Mouse (Mus musculus) neutrophil, adult 5-6 weeks (primary cell): ENCODE measurements around the gene Cdc7. TPM values are rescaled to one million over a fixed set of nuclear protein-coding genes. Genes with fewer than 3 reads are reported as not detected.

ENCODE experiments used
- ATAC-seq: fragments of 151-379, 151-347 bp; 2 replicates; pipeline ENCODE4 v1.8.0; 2017; ENCODE audit warnings: mild to moderate bottlenecking, moderate TSS enrichment; ENCODE audit not compliant: insufficient number of reproducible peaks, poor library complexity, low FRiP score, severe bottlenecking; ENCODE audit errors: extremely low read depth
- total RNA-seq: library from RNA; stranded (forward); fragments of 200-1000 nt; gene quantifications from 2 replicates; pipeline ENCODE4 v1.2.3, GENCODE M21; 2017

Cdc7 gene
- total RNA-seq, 1 experiment from 2014 or later = 18.7 TPM

DNA sequence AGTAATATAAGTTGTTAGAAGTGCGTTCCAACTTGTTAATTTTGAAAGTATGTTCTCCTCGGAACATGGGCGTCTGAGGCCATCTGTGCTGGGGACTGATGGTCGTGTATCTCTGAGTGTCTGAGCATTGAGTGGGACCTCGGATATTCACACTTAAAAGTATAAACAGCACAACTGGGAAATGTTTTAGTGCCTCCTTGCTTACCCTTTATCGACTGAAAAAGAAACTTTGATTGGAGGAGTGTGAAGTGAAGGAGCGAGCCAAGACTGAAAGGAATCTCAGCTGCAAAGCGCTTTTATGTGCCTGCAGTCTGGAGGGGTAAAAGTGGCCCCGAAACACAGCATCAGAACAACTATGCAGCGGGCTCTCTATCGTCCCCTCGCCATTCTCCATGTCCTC is 25.7 kb downstream of the Cdc7 start:
- no peak for ATAC-seq

DNA sequence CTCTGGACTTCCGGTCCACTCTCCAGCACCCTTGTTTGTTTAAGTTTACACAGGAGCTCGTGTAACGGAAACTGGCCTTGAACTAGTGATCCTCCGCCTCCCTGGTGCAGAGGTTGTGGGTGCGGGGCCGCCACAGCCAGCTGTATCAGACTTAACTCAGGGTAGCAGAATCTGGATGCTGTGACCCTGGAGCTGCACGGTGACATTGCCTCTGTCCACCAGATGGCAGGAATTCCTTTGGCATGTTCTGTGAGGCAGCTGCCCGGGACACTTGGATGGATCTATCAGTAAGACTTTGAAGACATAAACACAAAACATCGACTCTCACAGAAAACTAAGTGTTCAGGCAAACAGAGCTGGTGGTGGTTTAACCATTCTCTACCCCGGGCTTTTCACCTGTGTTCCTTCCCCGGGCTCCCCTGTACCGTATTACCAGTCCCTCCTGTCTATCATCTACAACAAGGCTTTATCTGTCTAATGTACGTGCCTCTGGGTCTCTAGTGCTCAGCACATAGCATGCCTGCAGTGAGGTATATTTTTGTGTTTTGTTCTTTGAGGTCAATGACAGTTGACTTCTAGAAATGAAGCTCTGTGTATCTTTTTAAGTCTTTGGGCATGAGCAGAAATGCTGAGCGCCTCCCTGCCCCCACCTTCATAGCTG is 26.6 kb downstream of the Cdc7 start:
- ATAC-seq = peak; percentile 60; the same call in 1 of the 2 replicates

DNA sequence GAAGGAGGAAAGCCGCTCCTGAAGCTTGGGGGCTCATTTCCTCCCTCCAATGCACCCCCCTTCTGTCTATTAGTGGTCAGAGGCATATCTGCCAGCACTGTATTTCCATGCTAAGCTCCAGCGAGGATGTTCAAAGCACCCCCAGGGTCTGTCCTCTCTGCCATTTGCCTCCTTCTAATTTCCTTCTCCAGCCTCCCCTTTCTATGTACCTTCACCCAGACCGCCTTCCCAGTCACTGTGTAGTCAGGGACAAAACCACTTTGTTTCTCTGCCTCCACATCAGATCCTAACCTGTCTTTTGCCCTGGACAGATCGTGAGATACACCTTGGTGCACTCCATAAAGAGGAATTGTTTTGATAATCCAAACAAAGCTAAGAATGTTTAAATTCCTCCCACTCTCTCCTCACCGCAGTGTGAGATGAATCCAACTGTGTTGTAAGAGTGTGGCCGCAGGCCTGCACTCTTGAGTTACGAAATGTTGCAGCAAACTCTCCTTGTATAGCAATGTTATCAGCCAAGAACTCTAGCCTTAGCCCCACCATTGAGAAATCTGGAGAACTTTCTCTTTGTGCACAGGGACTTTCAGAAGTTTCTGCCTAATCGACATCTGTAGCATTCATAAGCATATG is 27.3 kb downstream of the Cdc7 start:
- no peak for ATAC-seq

DNA sequence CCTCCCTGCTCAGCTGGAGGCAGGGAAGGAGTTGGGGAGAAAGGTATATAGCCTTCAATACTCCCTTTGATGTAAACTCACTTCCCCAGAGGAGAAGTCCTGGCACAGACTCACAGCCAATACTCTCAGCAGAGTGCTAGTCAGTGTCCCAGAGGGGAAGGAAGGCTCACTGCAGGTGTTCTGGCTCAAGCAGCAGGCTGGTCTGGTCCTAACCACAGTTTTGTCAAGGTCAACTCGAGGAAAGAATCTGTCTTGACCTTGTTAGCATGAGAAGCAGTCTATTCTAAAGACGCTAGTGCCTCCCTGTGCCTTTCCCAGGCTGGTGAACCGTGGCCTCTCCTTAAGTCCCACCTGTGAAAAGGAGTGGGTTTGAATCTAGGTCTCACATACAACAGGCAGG is 30.6 kb downstream of the Cdc7 start:
- no peak for ATAC-seq

DNA sequence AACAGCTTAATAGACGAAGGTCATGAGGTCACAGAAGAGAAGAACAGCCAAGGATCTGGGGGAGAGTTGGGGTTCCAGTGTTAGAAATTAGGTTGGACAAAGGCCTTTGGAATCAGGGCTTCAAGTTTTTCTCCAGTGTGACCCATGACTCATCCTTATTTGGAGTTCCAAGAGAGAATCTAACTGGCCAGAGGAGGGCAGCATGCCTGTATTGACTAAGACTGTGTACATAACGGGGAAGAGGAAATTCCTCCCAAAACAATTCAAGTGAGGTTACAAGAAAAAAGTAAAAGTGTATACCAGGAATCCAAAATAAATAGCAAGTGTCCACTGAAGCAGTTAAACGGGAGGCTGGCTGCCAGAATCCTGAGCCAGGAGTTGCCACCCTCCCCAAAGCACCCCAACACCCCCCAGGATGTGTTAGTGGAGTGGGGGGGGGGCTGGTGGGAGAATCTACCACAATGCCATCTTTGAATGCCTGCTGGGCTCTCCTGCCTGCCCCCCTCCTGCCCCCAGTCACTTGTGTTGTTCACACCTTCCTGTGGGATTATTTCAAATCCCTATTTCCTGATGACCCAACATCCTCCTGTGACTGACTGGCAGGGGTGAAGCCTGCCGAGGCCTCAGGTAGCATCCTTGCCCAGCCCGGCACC is 31.9 kb downstream of the Cdc7 start:
- ATAC-seq = no peak

DNA sequence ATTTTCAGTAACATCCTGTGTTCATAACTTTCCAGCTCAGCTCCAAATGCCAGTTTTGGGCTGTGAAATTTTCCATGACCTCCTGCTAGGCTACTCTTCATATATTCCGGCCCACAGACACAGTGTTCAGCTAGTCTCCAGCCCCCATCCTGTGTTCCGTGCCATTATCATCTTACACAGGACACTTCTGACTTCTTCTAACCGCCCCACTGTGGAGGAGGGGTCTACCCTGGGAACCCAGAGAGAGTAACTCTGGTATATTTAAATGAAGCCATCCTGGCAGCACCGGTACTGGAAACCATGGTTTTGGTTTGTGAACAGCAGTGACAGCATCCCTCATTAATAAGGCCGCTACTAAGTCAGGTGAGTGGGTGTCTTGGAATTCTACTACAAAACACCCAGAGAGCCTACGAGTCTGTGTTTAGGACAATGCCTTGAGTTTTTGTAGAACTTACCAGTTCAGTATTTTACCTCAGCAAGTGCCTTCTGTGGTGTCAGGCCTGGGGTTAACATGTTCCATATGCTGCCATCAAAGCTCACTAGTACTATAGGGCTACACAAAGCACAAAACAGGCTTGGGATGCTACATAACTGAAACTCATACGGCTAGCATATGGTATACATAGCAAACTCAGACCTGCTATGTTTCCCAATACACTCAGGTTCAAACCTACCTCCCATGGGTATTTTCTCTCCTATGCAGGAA is 32.6 kb downstream of the Cdc7 start:
- no peak for ATAC-seq

DNA sequence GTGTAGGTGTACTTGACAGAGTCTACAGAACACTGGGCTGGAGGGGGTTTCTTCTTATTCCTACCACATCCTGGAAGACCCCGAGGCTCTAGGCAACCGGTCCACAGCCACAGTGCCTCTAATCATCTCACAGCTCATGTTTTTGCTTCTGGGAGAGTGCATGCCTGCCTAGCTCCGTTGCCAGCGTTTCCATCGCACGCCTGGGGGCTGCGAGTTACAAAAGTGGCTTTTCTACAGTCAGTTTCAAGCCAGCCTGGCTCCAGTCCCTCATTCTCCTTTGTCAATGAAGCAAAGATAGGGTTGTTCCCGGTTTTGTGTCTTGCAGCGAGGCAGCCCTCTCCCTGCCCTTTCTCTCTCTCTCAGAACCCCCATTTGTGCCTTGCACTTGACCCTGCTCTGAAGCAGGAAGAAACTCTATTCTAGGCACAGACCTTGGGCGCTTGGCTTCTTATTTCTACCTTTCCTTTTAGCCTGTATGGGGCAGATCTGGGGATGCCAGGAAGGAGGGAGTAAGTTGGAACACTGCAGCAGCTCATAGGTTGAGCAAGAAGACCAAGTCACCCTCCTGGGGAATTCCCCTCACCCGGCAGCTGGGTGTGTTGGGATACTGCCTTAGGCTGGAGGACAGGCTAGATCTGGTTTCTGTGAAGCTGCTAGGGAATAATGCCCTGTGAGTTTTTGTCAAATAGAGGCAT is 37.4 kb downstream of the Cdc7 start:
- no peak for ATAC-seq

DNA sequence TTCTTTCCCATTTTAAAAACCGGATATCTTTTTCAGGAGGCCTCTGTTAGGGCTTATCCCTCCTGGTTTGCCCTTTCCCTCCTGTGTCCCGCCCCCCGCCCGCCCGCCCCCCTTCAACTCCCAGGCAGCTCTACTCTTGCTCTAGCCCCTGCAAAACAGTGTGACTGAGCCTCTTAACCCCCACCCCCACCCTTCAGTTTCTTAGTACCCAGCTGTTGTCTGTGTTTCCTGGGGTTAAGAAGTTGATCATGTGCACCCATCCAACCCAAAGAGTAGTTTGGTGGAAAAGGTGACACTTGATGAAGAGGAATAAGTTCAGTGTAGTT is 37.9 kb downstream of the Cdc7 start:
- no peak for ATAC-seq

DNA sequence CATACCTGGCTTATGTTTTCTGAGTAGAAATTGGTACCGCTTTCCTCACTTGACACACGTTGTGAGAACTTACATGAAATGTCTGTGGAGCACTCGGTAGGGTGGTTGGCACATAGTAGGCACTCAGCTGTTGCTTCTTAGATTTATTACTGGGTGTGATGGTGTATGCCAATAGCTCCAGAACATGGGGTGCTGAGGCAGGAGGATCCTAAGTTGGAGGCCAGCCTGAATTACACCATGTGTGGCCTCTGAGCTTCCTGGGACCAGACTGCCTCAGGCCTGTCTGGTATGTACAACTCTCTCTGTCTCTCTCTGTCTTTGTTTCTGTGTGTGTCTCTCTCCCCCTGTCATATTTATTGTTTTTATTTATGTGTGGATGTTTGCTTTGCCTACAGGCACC is 45.6 kb downstream of the Cdc7 start:
- no peak for ATAC-seq

DNA sequence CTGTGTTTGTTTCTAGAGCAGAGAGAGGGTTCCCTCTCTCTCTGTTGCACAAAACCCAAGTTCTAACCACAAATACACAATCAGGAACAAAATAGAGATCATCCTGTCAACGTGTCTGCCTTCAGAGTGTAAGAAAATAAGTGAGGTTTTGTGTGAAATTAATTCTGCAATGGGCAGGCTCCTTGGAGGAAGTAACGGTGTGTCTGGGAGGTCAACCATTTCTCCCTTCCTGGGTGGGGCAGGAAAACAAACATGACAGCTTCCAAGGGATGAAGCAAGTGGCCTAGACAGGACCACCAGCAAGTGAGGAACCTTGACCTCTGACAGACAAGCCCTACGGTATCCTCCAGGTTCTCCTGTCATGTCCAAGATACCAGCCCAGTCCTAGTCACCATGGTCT is 46.2 kb downstream of the Cdc7 start:
- ATAC-seq = no peak

DNA sequence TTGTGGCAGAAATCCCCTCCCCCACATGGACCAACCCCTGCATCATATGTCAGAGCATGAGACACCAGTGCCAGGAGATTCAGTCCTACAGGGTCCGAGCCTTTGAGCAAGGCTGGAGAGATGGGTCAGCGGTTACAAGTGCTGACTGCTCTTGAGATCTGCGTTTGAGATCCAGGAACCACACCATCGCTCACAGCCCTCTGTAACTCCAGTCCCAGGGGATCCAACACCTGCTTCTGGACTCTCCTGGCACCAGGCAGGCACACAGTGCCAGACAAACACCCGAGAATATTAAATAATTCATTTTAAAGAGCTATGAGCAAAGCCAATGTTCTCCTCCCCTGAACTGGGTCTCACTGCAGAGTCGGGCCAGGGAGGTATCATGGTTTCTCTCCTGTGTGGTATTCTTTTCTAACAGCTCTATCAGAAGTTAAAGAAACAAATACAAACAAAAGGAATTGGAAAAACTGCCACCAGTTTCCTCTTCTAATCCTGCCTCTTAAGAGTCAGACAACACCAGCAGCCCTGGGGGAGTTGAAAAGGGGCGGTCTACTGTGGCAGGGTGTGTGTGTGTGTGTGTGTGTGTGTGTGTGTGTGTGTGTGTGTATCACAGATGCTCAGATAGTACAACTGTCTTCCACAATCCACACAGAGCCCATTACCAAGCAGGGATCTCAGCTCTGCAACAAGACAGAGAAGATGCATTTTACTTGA is 47.4 kb downstream of the Cdc7 start:
- ATAC-seq = no peak

DNA sequence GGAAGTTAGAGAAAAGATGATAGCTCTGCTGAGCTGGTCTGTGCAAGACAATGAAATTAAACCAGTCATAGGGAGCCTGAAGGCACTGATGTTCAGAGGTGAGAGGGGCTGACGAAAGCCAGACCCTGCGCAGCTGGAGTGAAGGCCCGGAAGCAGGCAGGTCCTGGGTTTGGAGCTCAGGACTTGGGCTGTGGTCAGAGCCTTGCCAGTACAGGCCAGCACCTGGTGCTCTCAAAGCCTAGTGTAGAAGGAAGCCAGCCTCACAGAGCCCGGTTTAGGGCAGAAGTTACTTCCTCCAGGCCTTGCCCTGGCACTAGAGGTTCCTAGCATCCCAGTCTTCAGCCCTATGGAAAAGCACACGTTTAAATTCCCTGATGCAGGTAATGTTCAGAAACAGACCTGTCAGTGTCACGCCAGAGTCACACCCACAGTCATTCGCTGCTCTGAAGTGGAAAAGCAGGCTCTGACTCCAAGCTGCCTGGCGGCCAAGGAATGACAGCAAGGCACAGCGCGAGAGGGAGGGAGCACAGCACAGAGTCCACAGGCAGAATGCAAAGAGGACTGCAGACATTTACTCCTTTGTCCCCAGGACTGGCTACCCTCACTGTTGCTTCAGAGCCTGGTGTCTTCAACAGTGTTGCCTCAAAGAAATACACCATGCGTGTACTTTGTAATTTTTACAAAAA is 48.1 kb downstream of the Cdc7 start:
- ATAC-seq = no peak

DNA sequence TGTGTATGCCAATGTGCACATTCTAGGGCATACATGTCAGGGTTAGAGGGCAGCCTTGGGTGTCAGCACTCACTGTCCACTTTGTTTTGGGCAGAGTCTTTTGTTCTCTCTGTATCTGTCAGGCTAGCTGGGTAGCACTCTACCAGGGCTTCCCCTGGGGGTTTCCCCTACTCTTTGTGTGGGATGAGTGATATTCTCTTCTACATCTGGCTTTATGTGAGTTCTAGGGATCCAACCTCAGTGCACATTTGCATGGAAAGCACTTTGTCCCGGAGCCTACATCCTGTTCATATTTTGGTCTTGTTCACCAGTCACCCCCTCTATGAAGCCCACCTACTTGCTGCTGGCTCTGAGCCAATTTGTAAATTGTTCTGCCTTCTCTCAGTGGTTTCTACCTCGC is 49.3 kb downstream of the Cdc7 start:
- ATAC-seq = 0 out of 2 replicates have a peak, but pooled peaks have one; percentile 36

DNA sequence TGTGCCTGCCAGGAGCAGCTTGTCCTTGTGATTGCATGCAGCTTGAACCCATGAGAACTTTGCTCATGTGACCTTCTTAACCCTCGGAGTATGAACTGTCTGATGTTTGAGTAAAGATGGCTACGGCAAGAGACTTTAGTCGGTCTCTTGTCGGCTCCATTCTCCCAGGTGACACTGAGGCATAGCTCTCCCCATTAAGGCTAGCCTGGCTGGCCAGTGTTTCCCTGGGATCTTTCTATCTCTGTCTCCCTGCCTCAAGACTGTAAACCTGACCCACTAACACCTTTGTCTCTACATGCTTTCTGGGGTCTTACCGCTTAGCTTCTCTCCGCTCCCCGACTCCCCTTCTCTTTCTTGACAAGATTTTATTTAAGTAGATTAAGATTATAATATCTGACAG is 50.0 kb downstream of the Cdc7 start:
- no peak for ATAC-seq

DNA sequence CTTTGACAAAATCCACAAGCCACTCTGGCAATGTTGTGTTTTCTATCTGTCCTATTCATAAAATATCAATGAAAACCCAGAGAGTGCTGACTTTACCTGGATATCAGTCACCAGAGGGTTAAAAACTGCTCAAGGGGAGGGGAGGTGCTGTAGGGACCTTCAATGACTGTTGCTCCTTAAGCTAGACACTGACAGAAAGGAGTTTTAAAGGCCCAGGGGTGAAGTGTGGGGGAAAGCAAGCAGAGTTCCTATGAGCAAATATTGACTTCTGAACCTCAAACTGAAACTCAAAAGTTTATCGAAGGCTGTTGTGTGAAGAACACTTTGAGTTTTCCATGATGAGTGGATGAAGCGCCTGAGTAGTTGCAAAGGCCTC is 50.9 kb downstream of the Cdc7 start:
- no peak for ATAC-seq

DNA sequence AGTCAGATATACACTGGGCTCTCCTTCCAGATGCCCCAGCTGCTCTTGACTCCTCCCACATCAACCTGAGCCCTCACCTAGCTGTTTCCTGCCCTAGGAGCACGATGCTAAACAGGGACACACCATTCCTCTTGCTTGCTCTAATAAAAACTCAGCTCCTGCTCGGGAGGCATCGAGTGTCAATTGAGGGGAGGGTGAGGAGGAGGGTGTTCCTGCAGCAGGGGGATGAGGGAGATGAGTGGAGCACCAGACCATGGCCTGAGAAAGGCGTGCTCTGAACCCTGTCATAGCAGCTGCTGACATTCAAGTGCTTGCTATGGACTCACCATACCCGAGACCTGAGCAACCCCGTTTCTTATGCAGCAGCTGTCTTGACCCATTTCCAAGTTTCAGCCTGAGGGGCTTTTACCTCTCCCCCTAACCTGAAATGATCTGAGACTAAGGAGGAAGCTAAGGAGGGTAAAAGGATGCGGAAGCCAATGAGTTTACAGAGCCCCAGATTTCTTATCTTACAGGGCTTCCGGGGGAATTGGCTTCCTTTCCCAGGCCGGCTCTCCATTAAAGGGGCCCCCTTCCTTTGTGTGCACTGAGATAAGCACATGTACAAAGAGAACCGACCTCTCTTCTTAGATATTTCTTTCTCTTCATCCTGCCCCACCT is 51.4 kb downstream of the Cdc7 start:
- 0 out of 2 replicates have a peak, but pooled peaks have one; percentile 17 for ATAC-seq

DNA sequence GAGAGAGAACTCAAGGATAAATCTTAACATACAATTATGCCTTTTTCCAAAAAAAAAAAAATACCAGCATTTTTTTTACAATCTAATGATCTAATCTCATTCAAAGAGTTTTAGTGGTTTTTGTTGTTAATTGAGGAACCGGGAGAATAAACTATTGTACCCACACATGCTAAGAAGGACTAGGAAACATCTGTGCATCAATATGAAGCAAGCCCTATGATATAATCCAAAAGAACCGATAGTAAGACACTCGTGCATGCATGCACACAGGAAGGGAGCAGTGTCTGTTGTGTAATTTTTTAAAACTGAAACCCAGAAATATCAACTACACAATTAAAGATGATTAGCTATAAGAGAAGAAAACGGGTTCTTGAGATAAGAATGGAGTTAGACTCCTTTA is 52.4 kb downstream of the Cdc7 start:
- ATAC-seq = no peak

DNA sequence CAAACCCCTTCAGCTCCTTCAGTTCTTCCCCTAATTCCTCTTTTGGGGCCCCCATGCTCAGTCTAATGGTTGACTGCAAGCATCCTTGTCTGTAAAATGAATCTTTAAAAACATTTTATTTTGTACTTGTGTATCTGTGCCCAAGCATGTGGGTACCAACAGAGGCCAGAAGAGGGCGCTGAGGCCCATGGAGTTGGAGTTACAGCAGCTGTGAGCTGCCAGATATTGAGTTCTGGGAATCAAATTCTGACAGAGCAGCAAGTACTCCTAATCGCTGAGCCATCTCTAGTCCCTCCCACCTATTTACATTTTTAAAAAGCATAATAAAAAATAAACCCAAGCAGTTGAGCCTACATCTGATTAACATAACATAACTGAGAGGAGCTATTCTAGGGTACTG is 53.4 kb downstream of the Cdc7 start:
- ATAC-seq = no peak
